Mouse (Mus musculus) G1E (cell line): ENCODE data around the gene Srrm2.

Experiments
- CTCF ChIP-seq: IDR thresholded peaks from 2 replicates; pipeline ENCODE4 v1.5.1; 2012; ENCODE audit warnings: low read depth, low read length, inconsistent platforms, mixed read lengths
- GATA1 ChIP-seq: IDR thresholded peaks from 2 replicates; pipeline ENCODE4 v1.6.1; 2012; ENCODE audit warnings: borderline replicate concordance, low read length, inconsistent platforms, mixed read lengths
- POLR2AphosphoS5 ChIP-seq: IDR thresholded peaks from 2 replicates; pipeline ENCODE4 v1.6.1; 2012; ENCODE audit warnings: low read depth, low read length, inconsistent platforms; ENCODE audit not compliant: insufficient replicate concordance
- TAL1 ChIP-seq: conservative IDR thresholded peaks from 2 replicates; pipeline ENCODE4 v1.6.1; 2012; ENCODE audit warnings: low read depth, low read length, inconsistent platforms, mixed read lengths

DNA sequence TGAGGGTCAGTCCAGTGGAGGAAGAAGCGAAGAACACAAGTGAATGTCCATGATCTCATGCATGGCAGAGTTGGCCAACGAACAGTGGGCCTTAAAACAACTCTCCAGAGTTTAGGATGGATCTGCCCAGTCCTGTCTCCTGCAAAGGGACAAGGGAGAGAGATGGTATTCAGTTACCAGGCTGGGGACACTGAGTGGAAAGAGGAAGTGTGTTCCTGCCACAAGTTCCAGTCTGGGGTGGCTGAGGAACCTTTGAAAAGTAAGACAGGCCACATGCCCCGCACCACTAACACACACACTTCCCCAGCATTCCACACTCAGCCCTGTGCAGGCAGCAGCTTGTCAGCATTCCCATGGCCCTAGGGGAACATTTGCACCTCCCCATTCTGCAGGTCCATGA lies 43.6 kb upstream of the Srrm2 start:
- TF ChIP-seq CTCF = no peak
- no peak for TF ChIP-seq GATA1
- TF ChIP-seq POLR2AphosphoS5 = no peak
- TF ChIP-seq TAL1 = no peak
